Mouse (Mus musculus): Measurements from ENCODE around the gene Sarm1. TPM values are rescaled to one million over a fixed set of nuclear protein-coding genes. Genes with fewer than 3 reads are reported as not detected.
"Not testable (repeated sequence)": the region's sequence is repeated elsewhere in the genome, so short reads cannot be mapped to it uniquely, and the experiment has no call there.

The Sarm1 gene
- 10 to 100 TPM; 39.2 to 45.4 TPM for total RNA-seq (2021)
- long read RNA-seq, experiment 1, full-length matches to known transcripts = 12 of 21 reads
- long read RNA-seq, experiment 1, partial matches to known transcripts = 3 of 21 reads
- long read RNA-seq, experiment 1, other reads (novel, unspliced or antisense) = 6 of 21 reads
- long read RNA-seq, experiment 2, full-length matches to known transcripts = 9 of 13 reads
- long read RNA-seq, experiment 2, partial matches to known transcripts = 3 of 13 reads
- long read RNA-seq, experiment 2, other reads (novel, unspliced or antisense) = 1 of 13 reads

DNA sequence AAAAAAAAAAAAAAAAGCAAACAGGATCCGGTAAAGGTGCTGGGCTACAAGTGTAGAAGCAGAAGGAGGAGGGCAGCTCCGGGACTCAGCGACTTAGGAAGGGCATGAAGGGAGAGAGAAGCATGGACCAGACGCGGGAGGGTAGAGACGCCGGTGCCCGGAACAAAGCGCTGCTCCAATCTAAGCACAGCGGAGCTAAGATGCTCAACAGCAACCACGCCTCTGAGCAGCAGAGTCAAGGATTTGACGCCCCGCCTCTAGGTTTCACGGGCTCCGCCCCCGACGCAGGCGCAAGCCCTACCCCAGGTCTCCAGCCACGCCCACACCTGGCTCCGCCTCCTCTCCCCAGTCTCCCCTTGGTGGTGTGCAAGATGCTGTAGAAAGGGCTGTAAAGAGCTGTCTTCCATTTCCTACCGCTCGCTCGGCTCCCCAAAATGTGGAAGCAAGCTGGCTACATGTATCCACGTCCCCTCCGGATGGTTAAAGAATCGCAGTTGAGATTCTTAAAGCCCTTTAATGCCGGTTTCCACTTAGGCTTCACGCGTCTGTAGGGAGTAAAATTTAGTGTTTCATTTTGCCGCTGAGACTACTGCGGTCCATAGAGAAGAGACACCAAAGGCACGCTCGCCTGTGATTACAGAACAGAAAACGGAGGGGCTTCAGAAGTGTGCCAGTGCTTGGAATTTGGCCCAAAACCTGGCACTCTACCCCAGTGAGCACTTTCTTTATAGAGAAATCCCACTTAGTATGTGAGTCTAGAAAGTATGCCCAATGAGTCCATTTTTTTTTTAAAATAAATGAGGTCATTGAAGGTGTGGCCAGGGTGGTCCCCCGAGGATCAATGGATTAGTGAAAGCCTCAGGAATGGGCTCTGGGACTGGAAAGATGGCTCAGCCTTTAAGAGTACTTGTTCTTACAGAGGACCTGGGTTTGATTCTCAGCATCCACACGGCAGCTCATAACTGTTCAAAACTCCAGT, at the start of gene Sarm1:
Gene Sarm1, minus strand, starts transcription at position 211 of the 979 bp plus-strand sequence.
- peak; percentile 32 for TF ChIP-seq CTCF (conservative IDR thresholded peaks at IDR 0.05)
- Histone ChIP-seq H3K27ac (peak within 1 kb of the TSS; percentile 83), H3K4me3 (peak within 1 kb of the TSS; percentile 87)
- DNase-seq (ENCODE audit: low spot score in 2 of 2) = peak; percentile 96

DNA sequence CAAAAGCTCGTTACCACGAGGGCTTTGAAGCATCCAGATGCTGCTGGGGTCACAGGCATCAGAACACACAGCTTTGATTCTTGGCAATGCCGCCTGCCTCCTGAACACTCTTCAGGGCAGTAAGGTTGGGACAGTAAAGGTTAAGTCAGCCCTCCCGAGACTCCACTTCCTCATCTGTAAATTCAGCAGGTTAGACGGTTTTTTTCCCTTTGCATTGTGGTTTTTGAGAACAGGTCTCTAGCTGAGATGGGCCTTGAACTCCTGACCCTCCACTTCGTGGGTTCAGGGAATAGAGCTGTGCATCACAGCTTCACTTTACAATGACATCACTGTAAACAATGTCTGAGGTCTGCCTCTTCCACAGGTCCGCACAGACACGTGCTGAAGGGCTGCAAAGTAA, 47.6 kb upstream of the Sarm1 start:
- no peak overlapping the region for H3K27ac ChIP-seq
- no peak for DNase-seq (ENCODE audit: low spot score in 2 of 2)
- TF ChIP-seq CTCF (conservative IDR thresholded peaks at IDR 0.05) = no peak
- H3K4me3 ChIP-seq = no peak overlapping the region

DNA sequence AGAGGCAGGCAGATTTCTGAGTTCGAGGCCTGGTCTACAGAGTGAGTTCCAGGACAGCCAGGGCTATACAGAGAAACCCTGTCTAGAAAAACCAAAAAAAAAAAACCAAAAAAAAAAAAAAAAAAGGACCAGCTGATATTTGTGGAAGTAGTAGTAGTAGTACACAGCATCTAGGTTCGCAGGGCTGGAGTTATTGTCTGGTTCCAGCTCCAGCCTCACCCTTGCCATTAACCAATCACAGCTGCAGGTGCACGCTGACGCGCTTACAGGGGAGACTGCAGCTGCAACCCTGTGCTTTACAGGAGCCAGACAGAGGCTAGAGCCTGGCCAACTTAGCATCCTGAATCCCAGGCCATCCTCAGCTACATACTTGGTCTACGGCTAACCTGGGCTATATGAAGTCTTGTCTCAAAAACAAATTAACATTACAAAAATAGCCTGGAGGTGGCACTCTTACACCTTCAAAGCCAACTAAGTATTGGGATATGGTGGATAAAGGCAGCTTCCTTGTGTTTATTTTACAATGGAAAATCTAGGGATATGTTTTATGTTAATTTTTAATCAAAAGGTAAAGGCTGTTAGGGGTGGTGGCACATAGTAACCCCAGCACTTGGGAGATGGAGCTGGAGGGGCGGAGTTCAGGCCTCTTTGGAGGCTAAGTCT, 47.0 kb upstream of the Sarm1 start:
- TF ChIP-seq CTCF (conservative IDR thresholded peaks at IDR 0.05) = peak; percentile 56
- DNase-seq (ENCODE audit: low spot score in 2 of 2) = no peak
- no peak overlapping the region for H3K27ac ChIP-seq
- no peak overlapping the region for H3K4me3 ChIP-seq

DNA sequence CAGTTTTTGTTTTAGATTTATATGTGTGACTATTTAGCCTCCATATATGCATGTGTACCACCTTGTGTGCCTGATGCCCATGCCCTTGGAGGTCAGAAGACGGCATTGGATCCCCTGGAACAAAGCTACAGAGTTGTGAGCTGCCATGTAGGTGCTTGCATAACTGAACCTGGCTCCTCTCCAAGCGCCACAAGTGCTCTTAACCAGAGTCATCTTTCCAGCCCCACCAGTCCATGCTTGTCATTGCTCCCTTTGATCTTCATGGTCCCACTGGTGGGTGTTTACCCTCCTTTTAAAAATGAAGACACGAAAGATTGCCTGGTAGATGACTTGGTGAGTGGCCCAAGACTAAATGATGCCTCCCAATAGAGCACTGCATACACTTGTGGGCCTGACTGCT, 42.8 kb upstream of the Sarm1 start:
- Histone ChIP-seq H3K27ac (no peak overlapping the region), H3K4me3 (no peak overlapping the region)
- DNase-seq (ENCODE audit: low spot score in 2 of 2) = no peak
- TF ChIP-seq CTCF (conservative IDR thresholded peaks at IDR 0.05) = no peak

DNA sequence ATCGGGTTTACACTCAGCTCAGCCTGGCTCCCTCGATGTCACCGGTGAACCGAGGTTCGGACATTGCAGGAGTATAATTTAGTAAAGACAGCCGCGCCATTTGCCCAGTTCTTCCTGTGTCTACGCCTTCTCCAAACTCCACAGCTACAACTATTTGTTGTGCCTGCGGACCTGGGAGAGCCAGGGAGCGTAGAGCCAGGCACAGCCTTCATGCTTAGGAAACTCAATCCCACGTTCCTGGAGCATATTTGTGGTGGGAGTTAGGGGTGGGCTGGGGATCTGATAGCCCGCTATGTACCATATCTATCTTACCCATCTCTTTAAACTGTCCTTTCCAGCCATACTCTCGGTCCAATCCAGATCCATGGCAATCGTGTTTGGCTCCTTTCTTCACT, 39.1 kb upstream of the Sarm1 start:
- Histone ChIP-seq H3K27ac (peak overlapping the region; percentile 76), H3K4me3 (peak overlapping the region; percentile 94)
- no peak for TF ChIP-seq CTCF (conservative IDR thresholded peaks at IDR 0.05)
- peak; percentile 32 to 35 for DNase-seq (ENCODE audit: low spot score in 2 of 2)

DNA sequence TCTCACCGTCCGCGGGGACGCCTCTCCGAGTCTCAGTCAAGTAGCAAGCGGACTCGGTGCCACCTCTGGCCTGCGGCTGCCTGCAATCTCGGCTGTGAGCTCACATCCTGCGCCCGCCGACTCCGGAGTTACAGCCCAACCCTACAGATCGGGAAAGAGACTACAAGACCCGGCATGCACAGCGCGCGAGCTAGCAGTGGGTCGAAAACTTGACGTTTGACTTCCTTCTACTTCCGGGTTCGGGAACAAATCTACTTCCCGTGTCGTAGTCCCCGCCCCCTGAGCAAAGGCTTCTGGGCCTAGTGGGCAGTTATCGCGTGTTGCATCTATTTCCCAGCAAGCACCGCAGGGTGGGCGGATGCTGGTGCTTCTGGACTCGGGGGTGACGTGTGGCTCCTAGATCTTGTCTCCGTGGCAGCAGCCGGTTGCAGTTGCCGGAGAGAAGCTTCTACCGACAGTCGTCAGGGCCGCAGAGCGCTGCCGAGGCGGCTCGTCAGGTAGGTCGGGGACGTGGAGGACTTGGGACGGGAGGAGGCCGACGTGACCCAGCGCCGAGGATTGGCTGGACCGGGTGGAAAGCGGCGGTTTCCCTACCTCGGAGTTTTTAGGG, 38.6 kb upstream of the Sarm1 start, which contains the start of the genes Tnfaip1 and Ift20:
Gene Tnfaip1, minus strand, starts transcription at position 253 of the 610 bp plus-strand sequence.
Gene Ift20, plus strand, starts transcription at position 282 of the 610 bp plus-strand sequence.
- H3K27ac ChIP-seq = peak within 1 kb of the TSS; percentile 90
- peak within 1 kb of the TSS; percentile 94 for H3K4me3 ChIP-seq
- 0 out of 2 replicates have a peak, but pooled peaks have one; percentile 2 for TF ChIP-seq CTCF (conservative IDR thresholded peaks at IDR 0.05)
- DNase-seq (ENCODE audit: low spot score in 2 of 2) = peak; percentile 97 to 99

DNA sequence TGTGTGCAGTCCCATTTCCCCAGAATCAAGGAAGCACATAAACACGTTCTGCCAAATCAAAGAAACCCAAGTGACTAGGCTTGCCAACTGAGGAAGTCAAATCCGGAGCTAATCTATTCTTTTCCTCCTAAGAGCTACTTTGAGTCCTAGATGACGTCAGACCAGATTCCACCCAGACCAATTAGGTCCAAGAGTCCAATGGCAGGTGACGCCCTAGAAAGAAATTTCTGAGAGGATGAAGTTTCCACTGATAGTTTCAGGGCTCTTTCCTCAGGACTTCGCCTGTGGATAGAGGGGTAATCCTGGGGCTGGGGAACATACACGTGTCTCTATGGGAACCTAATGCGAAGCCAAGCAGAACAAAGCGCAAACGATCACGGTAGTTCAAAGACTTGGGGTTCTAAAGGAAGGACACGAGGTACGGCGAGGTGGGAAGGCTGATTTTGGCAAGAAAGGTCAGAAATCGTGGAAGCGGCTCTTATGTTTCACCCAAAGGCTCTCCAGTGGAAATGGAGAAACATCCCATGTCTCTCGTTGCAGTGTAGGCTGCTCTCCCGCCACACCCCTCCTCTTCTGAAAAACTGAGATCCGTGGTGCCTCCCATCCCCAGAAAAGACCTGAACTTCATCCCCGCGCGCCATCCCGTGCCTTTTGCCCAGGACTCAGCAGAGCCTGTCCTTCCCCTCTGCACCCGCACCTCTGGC, 38.0 kb upstream of the Sarm1 start:
- Histone ChIP-seq H3K4me3 (peak overlapping the region; percentile 94), H3K27ac (peak overlapping the region; percentile 90)
- no peak for TF ChIP-seq CTCF (conservative IDR thresholded peaks at IDR 0.05)
- no peak for DNase-seq (ENCODE audit: low spot score in 2 of 2)

DNA sequence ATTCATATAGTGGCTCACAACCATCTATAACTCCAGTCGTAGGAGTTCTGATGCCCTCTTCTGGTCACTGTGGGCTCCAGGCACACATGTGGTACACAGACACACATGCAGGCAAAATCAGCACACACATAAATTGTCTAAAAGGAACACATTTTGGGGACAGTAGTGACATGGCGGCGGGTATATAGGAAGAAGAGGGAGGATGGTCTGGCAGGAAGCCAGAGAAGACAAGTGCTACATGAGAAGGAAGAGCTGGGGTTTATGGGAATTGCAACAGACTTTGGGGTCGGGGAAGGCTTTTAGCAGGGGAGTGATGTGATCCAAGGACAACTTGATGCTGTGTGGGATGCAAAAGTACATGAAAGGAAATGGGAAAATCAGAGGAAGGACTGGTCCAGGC, 37.0 kb upstream of the Sarm1 start:
- H3K27ac ChIP-seq = peak overlapping the region; percentile 90; the same call in 1 of the 2 replicates
- DNase-seq (ENCODE audit: low spot score in 2 of 2) = no peak
- peak; percentile 26 for TF ChIP-seq CTCF (conservative IDR thresholded peaks at IDR 0.05)
- peak overlapping the region; percentile 94; the same call in 1 of the 2 replicates for H3K4me3 ChIP-seq

DNA sequence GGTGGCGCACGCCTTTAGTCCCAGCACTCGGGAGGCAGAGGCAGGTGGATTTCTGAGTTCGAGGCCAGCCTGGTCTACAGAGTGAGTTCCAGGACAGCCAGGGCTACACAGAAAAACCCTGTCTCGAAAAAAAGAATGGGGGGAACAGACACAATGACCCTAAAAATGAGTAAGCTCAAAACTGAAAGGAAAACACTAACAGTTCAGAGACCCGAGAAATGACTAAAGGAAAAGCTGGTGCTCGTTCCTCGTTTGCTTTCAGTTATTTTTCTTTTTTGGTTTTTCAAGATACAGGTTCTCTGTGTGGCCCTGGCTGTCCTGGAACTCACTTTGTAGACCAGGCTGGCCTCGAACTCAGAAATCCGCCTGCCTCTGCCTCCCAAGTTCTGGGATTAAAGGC, 34.0 kb upstream of the Sarm1 start:
- H3K4me3 ChIP-seq; DNase-seq (ENCODE audit: low spot score in 2 of 2); H3K27ac ChIP-seq: not testable (repeated sequence)

DNA sequence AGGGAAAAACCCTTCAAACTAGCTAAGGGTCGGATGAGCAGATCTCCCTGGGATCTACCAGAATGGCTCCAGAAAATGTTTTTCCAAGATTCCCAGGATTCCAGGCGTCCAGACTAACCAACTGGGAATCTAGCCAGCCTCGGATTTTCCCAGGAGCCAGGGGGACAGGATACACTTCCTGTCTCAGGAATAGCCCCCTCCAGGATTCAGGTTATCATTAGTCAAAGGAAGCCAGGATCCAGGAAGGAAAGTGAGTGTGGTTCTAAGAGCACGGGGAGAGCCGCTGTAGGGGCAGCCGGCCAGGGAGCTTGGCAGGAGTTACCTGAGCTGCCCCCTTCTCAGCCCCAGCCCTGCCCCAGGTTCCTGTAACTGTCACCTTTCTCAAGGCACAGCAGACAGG, 33.5 kb upstream of the Sarm1 start:
- Histone ChIP-seq H3K4me3 (no peak overlapping the region), H3K27ac (peak overlapping the region; percentile 53; the same call in 1 of the 2 replicates)
- TF ChIP-seq CTCF (conservative IDR thresholded peaks at IDR 0.05) = no peak
- DNase-seq (ENCODE audit: low spot score in 2 of 2) = no peak

DNA sequence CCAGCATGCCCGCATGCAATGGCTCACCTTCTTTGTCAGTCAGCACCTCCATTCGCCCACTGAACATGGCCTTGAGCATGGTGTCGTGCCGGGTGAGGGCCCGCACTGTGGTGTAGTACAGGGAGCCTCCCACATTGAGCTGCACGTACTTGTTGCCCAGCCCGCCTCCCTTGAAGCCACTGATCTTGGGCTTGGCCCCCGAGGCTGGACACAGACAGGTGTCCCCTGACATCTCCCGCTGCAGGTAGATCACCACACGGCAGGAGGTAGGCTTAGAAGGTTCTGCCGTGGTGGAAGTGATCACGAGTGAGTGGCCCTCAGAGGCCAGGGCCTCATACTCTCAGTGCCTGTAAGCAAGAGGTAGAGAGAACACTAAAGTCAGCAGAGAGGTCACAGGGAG, 32.4 kb upstream of the Sarm1 start:
- H3K27ac ChIP-seq = peak overlapping the region; percentile 53; the same call in 1 of the 2 replicates
- no peak overlapping the region for H3K4me3 ChIP-seq
- DNase-seq (ENCODE audit: low spot score in 2 of 2) = no peak
- TF ChIP-seq CTCF (conservative IDR thresholded peaks at IDR 0.05) = no peak

DNA sequence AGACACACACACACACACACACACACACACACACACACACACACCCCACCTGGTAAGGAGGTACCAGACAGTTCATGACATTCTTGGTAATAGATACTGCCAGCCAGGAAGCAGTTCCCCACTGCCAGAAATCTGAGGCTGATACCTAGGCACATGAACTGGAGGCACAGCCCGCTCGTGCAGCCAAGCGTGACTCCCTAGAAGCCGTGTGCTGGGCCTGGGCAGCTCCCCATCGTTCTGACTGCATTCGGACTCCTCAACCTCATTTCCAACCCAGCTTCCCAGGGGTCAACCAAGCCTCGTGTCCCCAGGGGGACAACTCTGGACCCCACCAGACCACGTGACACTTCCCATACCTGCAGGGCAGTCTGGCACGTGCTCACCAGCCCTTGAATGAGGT, 31.2 kb upstream of the Sarm1 start:
- TF ChIP-seq CTCF (conservative IDR thresholded peaks at IDR 0.05) = no peak
- no peak for DNase-seq (ENCODE audit: low spot score in 2 of 2)
- Histone ChIP-seq H3K4me3 (no peak overlapping the region), H3K27ac (no peak overlapping the region)
